Mouse (Mus musculus): ENCODE data around the gene Scnm1. TPM values are rescaled to one million over a fixed set of nuclear protein-coding genes. Genes with fewer than 3 reads are reported as not detected.
A peak's percentile ranks its signal among the peaks of the same experiment; 100 is the strongest.
"Not testable (repeated sequence)": the region's sequence is repeated elsewhere in the genome, so short reads cannot be mapped to it uniquely, and the experiment has no call there.

Scnm1 gene
- polyA plus RNA-seq, 1 experiment from 2014 or later, result 57.0 TPM

DNA sequence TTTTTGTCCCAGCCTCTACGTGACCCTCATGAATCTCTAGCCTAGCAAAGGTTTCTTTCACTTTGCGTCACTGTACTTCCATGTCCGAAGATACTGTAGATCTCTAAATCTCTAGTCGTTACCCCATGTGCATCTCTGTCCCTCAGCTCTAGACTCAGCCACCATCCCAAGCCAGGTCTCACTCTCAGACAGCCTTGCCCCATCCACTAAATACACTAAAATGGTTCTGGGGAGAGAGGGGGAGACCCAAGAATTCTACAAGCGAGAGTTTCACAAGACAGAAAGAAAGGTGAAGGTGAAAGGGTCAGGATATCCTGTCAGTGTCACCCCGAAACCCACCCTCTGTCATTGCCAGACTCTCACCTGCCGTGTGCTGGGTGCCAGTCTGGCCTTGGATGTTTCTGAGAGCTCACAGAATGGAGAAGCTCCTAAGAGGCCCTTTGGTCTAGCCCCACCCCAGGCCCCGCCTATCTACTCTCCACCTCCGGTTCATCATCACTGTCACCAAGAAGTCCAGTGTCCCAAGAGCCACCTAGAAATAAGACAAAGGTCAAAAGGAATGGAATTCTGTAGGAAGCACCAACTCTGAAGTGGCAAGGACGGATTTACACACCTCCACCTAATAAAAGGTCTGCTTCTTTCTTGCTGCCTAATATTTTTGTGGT, 8.3 kb upstream of the Scnm1 start, which contains the start of gene Tnfaip8l2:
TSS of gene Tnfaip8l2 (minus strand) at position 409 of the 665 bp plus-strand sequence.
- WGBS, result 83% methylated on average over 10 of the region's 10 CpGs
- H3K4me3 ChIP-seq (replicated peaks), result no peak within 1 kb of the TSS
- H3K36me3 ChIP-seq, result no peaks in the 10 kb centered on the region; the same call in none of the 2 replicates
- no peaks in the 10 kb centered on the region for H3K27me3 ChIP-seq (replicated peaks)
- no peaks in the 10 kb centered on the region for H3K9me3 ChIP-seq
- H3K9ac ChIP-seq, result no peak within 1 kb of the TSS
- peak; percentile 64 for ATAC-seq
- H3K27ac ChIP-seq, result no peak within 1 kb of the TSS
- no peaks in the 10 kb centered on the region for H3K4me1 ChIP-seq (replicated peaks)
- H3K4me2 ChIP-seq (replicated peaks), result no peak within 1 kb of the TSS

DNA sequence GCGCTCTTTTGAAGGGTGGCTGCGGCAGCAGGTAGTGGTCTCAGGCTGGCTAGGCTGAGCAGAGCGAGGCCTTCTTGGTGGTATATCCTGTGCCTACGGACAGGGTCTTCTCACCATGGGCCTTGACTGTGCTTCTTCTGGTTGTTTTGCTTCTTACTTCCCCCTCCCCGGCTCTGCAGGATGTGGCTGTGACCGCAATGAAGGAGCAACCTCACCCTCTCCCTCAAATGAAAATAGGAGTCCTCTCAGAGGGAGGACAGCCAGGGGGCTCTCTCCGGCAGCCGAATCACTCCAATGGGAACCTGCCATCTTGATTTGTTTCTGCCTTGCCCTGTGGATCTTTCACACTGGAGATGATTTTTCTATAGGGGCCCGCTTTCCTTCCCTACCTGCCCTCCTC, 7.7 kb upstream of the Scnm1 start:
- no peak for ATAC-seq
- no peak overlapping the region for H3K9ac ChIP-seq
- no peaks in the 10 kb centered on the region for H3K4me1 ChIP-seq (replicated peaks)
- H3K4me3 ChIP-seq (replicated peaks), result no peak overlapping the region
- H3K27me3 ChIP-seq (replicated peaks), result no peaks in the 10 kb centered on the region
- H3K27ac ChIP-seq, result no peak overlapping the region
- H3K4me2 ChIP-seq (replicated peaks), result no peak overlapping the region
- no peaks in the 10 kb centered on the region; the same call in none of the 2 replicates for H3K36me3 ChIP-seq
- H3K9me3 ChIP-seq, result no peaks in the 10 kb centered on the region
- WGBS, result 91% methylated on average over 9 of the region's 9 CpGs

DNA sequence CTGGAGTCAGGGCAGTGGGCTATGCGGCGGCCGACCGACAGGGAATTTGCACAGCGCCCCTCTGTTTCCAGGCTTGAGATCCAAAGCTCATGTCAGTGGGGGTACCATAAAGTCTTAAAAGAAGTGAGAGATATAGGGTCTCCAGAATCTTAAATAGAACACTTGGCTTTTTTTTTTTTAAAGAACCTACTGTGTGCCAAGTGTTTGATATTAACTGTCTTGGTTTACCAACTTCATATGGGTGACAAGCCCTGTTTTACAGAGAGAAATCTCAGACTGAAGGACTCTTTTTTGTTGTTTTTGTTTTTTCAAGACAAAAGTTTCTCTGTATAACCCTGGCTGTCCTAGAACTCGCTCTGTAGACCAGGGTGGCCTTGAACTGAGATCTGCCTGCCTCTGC, 7.0 kb upstream of the Scnm1 start:
- no peaks in the 10 kb centered on the region for H3K4me1 ChIP-seq (replicated peaks)
- H3K4me2 ChIP-seq (replicated peaks), result no peak overlapping the region
- ATAC-seq, result no peak
- no peak overlapping the region for H3K27ac ChIP-seq
- WGBS, result 95% methylated on average over 6 of the region's 6 CpGs
- H3K36me3 ChIP-seq, result no peaks in the 10 kb centered on the region; the same call in none of the 2 replicates
- H3K9ac ChIP-seq, result no peak overlapping the region
- H3K9me3 ChIP-seq, result no peaks in the 10 kb centered on the region
- H3K4me3 ChIP-seq (replicated peaks), result no peak overlapping the region
- no peaks in the 10 kb centered on the region for H3K27me3 ChIP-seq (replicated peaks)

DNA sequence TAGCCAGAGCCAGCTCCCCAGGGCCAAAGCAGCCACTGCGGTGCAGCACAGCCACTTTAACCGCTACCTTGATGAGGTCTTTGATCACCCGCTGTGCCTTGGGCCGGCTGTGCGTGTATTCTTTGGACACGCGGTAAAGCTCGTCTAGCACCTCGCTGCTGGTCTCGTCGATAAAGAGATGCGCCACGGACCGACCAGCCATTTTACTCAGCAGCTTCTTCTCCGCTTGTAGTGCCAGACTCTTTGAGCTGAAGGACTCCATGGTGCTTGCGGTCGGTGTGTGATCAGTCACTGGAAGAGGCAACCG, 6.4 kb upstream of the Scnm1 start:
- ATAC-seq, result no peak
- Histone ChIP-seq H3K9ac (no peak overlapping the region), H3K27ac (no peak overlapping the region), H3K36me3 (no peaks in the 10 kb centered on the region; the same call in none of the 2 replicates), H3K9me3 (no peaks in the 10 kb centered on the region), H3K4me1 (replicated peaks) (0 out of 2 replicates have a peak, but pooled peaks cover under 1% of the 10 kb centered on the region), H3K4me3 (replicated peaks) (no peak overlapping the region), H3K27me3 (replicated peaks) (no peaks in the 10 kb centered on the region), H3K4me2 (replicated peaks) (0 out of 2 replicates have a peak overlapping the region, but pooled peaks have one; percentile 17)
- WGBS, result 68% methylated on average over 18 of the region's 18 CpGs

DNA sequence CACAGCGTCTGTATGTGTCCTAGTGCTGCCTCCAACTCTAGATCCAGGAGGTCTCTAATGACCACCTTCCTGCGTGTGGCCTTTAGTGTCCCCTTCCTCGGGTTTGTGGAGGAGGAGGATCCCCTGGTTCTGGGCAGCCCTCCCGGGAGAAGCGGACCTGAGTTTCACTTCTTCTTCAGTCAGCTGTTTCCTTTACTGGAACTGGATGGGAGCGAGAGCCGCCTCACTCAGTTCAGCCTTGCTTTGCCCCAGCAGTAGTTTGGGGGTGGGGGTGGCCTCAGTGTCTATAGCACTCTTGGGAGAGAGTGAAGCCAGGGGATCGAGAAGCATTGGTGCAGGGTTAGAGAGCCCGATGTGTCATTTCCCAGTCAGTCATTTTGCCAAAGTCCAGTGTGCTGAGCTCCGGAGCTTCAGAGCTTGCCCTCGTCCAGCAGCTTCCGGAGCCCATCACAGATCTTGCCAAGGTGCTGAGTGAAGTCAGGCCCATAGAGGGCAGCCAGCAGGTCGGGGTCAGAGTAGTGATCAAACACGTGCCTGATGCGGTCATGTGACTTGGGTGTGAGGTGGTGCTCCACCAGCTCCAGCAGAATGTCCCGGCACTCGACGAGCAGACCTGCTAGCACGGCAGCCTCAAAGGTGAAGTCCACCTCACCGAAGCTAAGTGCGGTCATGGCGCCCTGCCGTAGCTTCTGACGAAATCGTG, 5.9 kb upstream of the Scnm1 start:
- Histone ChIP-seq H3K9me3 (no peaks in the 10 kb centered on the region), H3K4me2 (replicated peaks) (0 out of 2 replicates have a peak overlapping the region, but pooled peaks have one; percentile 17), H3K4me1 (replicated peaks) (0 out of 2 replicates have a peak, but pooled peaks cover 5% of the 10 kb centered on the region), H3K4me3 (replicated peaks) (no peak overlapping the region), H3K9ac (no peak overlapping the region), H3K36me3 (no peaks in the 10 kb centered on the region; the same call in none of the 2 replicates), H3K27me3 (replicated peaks) (no peaks in the 10 kb centered on the region), H3K27ac (no peak overlapping the region)
- ATAC-seq, result no peak
- WGBS, result 72% methylated on average over 25 of the region's 25 CpGs

DNA sequence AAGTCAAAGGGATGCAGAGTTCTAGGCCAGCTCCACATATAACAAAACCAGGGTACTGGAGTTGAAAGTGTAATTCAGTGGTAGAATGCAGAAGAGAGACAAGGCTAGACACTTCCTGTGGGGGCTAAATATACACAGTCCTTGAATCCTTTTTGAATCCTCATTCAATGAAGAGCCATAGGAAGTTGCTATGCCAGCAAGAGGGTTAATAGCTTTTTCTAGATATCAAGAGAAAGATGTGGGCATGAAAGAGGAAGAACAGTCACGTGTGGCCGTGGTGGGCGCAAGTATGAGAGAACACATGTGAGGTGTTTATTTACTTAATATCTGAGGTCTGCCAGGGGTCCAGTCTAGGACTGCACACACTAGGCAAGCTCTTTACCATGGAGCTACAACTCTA, 2.5 kb upstream of the Scnm1 start:
- H3K36me3 ChIP-seq, result no peaks in the 10 kb centered on the region; the same call in none of the 2 replicates
- H3K4me1 ChIP-seq (replicated peaks), result 0 out of 2 replicates have a peak, but pooled peaks cover 8% of the 10 kb centered on the region
- 82% methylated on average over 3 of the region's 3 CpGs for WGBS
- H3K27ac ChIP-seq, result no peak overlapping the region
- ATAC-seq, result no peak
- H3K27me3 ChIP-seq (replicated peaks), result no peaks in the 10 kb centered on the region
- H3K9me3 ChIP-seq, result no peaks in the 10 kb centered on the region
- H3K9ac ChIP-seq, result no peak overlapping the region
- H3K4me2 ChIP-seq (replicated peaks), result no peak overlapping the region
- no peak overlapping the region for H3K4me3 ChIP-seq (replicated peaks)

DNA sequence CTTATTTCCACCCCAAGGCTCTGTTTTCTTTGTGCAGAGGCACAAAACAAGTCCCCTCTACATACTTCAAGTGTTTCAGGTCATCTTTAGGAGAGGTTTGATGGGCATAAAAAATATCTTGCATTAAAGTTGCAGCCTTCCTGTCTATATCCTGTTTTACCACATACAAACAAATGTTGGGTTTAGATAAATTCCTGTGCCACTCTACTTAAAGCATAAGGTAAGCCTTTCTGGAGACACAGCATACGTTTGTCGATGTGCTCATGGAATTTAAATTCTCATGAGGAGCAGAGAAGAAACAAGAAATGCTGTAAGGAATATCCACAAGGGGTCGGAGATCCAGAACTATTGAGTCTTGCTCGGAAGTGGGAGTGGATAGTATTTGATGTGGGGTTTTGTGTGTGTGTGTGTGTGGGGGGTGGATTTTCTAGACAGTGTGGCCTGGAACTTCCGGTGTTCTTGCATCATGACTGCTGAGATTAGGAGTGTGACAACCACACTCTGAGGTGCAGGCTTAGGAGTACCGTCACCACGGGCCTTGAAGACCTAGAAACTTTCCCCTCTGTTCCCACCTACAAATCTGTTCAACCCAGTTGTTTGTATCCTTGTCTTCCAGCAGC, 1.7 kb upstream of the Scnm1 start:
- H3K36me3 ChIP-seq, result peaks cover 4% of the 10 kb centered on the region; the same call in 1 of the 2 replicates
- H3K9me3 ChIP-seq, result no peaks in the 10 kb centered on the region
- 0 out of 2 replicates have a peak, but pooled peaks cover 8% of the 10 kb centered on the region for H3K4me1 ChIP-seq (replicated peaks)
- 79% methylated on average over 7 of the region's 7 CpGs for WGBS
- no peak for ATAC-seq
- no peaks in the 10 kb centered on the region for H3K27me3 ChIP-seq (replicated peaks)
- H3K27ac ChIP-seq, result no peak overlapping the region
- no peak overlapping the region for H3K9ac ChIP-seq
- peak overlapping the region; percentile 30 for H3K4me3 ChIP-seq (replicated peaks)
- peak overlapping the region; percentile 67 for H3K4me2 ChIP-seq (replicated peaks)

DNA sequence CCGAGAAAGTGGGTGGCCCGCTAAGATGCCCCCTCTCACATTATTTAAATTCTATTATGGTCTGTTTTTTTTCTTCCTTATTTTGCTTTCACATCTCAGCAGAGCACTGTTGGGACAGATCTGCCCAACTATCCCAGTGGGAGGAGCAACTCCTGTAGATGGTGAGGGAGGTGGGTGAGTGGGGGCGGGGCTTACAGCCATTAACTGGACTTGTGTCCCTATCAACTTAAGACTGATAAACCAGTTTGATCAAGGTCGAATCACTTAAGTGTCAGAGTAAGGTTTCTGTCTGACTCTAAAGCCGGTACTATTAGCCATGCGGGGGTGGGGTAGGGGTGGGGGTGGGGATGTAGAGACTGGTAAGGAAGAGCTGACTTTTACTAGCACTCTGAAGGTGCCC, 1.2 kb upstream of the Scnm1 start:
- Histone ChIP-seq H3K4me1 (replicated peaks) (0 out of 2 replicates have a peak, but pooled peaks cover 8% of the 10 kb centered on the region), H3K4me3 (replicated peaks) (peak overlapping the region; percentile 30), H3K4me2 (replicated peaks) (peak overlapping the region; percentile 67), H3K9me3 (no peaks in the 10 kb centered on the region), H3K36me3 (peaks cover 4% of the 10 kb centered on the region; the same call in 1 of the 2 replicates), H3K9ac (no peak overlapping the region), H3K27me3 (replicated peaks) (no peaks in the 10 kb centered on the region), H3K27ac (0 out of 2 replicates have a peak overlapping the region, but pooled peaks have one; percentile 9)
- WGBS, result 18% methylated on average over 6 of the region's 6 CpGs
- ATAC-seq, result peak; percentile 65

DNA sequence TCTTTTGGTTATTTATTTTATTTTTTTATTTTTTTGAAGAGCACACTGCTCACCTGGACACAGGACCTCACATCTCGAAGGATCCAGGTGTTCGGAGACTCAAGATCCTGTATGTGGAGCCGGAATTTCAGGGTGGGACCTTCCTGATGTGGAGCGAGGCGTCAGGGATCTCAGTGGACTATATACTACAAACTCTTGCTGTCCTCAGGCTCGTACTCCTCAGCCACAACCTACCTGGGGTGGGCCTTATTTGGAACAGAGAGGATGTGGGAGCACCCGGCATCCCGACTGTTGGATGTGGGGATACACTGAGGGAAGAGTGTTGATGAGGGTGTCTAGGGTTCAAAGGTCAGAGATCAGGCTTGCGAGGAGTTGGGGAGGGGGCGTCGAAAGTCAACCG, 322 bp upstream of the Scnm1 start:
- not testable (repeated sequence) for H3K4me1 ChIP-seq (replicated peaks); H3K27ac ChIP-seq; H3K4me2 ChIP-seq (replicated peaks); H3K9me3 ChIP-seq; H3K9ac ChIP-seq; H3K4me3 ChIP-seq (replicated peaks); H3K27me3 ChIP-seq (replicated peaks); H3K36me3 ChIP-seq
- no CpG with 5 or more reads among the region's 12 CpGs for WGBS
- peak; percentile 59 for ATAC-seq

DNA sequence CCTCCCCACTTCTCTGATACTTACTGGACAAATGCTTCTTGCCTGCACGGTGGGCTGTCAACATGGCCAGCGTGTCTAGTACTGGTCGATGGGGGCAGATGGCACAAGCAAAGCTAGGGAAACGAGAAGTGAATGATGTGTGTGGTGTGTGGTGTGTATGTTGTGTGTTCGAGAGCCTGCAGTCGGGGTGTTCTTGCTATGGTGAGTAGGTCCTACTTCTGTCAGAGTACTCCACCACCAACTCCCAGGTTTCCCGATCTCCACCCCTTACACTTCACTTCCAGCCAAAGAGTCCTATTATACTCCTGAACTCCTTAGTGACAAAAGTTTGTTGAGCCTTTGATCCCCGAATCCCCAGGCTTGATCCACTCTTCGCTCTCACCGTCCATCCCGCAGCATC, 635 bp downstream of the Scnm1 start:
- Histone ChIP-seq H3K36me3 (peaks cover 4% of the 10 kb centered on the region), H3K9ac (peak overlapping the region; percentile 67), H3K4me3 (replicated peaks) (peak overlapping the region; percentile 59), H3K27ac (peak overlapping the region; percentile 63), H3K4me1 (replicated peaks) (0 out of 2 replicates have a peak, but pooled peaks cover 8% of the 10 kb centered on the region), H3K4me2 (replicated peaks) (peak overlapping the region; percentile 69), H3K9me3 (no peaks in the 10 kb centered on the region), H3K27me3 (replicated peaks) (no peaks in the 10 kb centered on the region)
- ATAC-seq, result no peak
- 52% methylated on average over 11 of the region's 11 CpGs for WGBS

DNA sequence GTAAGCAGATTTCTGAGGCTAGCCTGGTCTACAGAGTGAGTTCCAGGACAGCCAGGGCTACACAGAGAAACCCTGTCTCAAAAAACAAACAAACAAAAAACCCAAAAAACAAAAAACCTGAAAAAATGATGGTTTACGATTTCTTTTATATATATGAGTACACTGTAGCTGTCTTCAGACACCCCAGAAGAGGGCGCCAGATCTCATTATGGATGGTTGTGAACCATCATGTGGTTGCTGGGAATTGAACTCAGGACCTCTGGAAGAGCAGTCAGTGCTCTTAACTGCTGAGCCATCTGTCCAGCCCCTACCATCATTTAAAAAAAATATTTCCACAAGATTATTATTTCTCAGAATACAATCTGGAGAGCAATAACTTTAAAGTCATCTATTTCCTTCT, 1.4 kb downstream of the Scnm1 start:
- not testable (repeated sequence) for H3K4me3 ChIP-seq (replicated peaks); H3K36me3 ChIP-seq; H3K9ac ChIP-seq; H3K27me3 ChIP-seq (replicated peaks); H3K27ac ChIP-seq; H3K4me2 ChIP-seq (replicated peaks); ATAC-seq; H3K4me1 ChIP-seq (replicated peaks); H3K9me3 ChIP-seq
- WGBS, result 89% methylated on average over 2 of the region's 2 CpGs

DNA sequence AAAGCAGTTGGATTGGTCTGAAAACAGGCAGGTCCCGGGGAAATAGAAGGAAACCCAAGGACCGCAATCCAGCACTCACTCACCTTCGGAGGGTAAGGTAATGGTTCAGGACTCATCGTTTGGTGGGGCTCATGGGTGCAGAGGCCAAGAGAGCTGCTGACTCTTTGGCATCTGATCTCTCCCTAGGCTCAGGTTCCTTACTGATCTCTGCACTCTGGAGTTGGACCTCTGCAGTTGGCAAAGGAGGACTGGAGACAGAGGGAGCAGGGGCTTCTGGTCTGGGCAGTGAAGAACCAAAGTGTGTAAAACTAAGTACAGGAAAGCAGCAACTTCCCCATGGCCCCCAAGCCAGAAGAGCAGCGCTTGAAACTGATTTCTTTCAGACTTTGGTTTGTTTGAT, 3.7 kb downstream of the Scnm1 start:
- H3K4me3 ChIP-seq (replicated peaks), result no peak overlapping the region
- no peak for ATAC-seq
- 80% methylated on average over 5 of the region's 5 CpGs for WGBS
- no peak overlapping the region for H3K4me2 ChIP-seq (replicated peaks)
- no peaks in the 10 kb centered on the region for H3K27me3 ChIP-seq (replicated peaks)
- H3K9ac ChIP-seq, result no peak overlapping the region
- peaks cover 4% of the 10 kb centered on the region for H3K36me3 ChIP-seq
- no peaks in the 10 kb centered on the region for H3K9me3 ChIP-seq
- H3K4me1 ChIP-seq (replicated peaks), result peaks cover 8% of the 10 kb centered on the region
- H3K27ac ChIP-seq, result no peak overlapping the region
